Mouse (Mus musculus) layer of hippocampus, adult 18-20 months (tissue): Measurements from ENCODE around the gene Pgap2. TPM values are rescaled to one million over a fixed set of nuclear protein-coding genes. Genes with fewer than 3 reads are reported as not detected.
A peak's percentile ranks its signal among the peaks of the same experiment; 100 is the strongest.
"Not testable (repeated sequence)": the region's sequence is repeated elsewhere in the genome, so short reads cannot be mapped to it uniquely, and the experiment has no call there.

Source experiments
- DNase-seq, 2 experiments: peaks; one replicate each; pipeline ENCODE4 v3.0.0; 2022; ENCODE audit warnings: low spot score in 2 of 2
- total RNA-seq, 2 experiments: library from RNA; stranded (reverse); gene quantifications; 2 replicates each; pipeline ENCODE4 v1.2.3; 2021

Gene Pgap2
- total RNA-seq, 2 experiments from 2014 or later = 27.8 to 29.5 TPM

- DNase-seq = not testable (repeated sequence)
Observed at GRCm38 (mm10) chr7:102266021-102266400, 56.0 kb downstream of the Pgap2 start.

GRCm38 (mm10) chr7:102266401-102267042 lies 56.5 kb downstream of the Pgap2 start:
- no peak for DNase-seq

- peak; percentile 91 to 96 for DNase-seq
Observed at GRCm38 (mm10) chr7:102267113-102267579, 57.1 kb downstream of the Pgap2 start.

DNA sequence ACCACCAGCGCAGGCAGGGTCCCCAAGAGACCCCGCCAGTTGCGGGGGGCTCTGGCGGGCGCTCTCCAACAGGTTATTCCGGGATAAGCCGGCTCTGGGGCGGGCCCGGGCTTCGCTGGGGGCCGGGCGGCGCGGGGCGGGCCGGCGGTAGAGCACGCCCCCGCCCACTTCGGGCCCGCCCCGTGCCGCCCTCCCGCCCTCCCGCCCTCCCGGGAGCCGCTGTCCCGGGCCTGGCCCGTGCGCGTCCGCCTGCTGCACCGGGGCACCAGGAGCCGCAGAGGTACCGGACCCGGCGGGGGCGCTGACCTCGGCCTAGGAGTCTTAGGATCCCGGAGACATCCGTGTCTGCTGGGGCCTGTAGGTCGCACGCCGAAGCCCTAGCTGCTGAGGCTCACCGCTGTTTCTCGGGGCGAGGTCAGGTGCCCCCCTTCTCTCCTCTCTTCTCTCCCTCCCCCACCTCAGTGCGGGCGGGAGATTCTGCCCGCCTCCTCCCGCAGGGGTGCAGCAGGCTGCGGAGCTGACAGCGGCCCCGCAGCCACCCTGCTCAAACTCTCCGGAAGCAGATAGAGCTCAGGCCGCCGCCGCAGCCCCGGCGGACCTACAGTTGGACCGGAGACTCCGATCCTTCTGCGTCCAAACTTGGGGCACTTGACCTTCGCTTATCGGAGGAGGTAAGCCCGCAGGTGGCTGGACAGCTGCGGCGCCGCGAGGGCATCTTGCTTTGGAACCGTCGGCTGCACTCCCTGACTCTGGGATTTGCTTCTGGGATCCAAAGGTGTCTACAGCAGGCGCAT lies 57.8 kb downstream of the Pgap2 start, which contains the start of gene Stim1:
Gene Stim1, plus strand, starts transcription at position 206 of the 794 bp plus-strand sequence.
- DNase-seq = peak in 1 of 2 experiments; percentile 38

DNA sequence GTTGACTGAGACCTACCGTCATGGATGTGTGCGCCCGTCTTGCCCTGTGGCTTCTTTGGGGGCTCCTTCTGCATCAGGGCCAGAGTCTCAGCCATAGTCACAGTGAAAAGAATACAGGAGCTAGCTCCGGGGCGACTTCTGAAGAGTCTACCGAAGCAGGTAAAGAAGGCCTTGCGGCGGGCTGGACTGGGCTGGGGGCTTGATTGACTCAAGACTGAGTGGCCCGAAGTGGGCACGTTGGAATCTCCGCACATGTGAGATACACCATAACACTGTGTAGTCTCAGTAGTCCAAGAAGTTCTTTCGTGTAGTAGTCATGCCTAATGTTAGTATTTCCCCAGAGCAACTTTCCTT lies 58.4 kb downstream of the Pgap2 start:
- DNase-seq = no peak

- no peak for DNase-seq
Observed at GRCm38 (mm10) chr7:102272422-102272948, 62.5 kb downstream of the Pgap2 start.

DNA sequence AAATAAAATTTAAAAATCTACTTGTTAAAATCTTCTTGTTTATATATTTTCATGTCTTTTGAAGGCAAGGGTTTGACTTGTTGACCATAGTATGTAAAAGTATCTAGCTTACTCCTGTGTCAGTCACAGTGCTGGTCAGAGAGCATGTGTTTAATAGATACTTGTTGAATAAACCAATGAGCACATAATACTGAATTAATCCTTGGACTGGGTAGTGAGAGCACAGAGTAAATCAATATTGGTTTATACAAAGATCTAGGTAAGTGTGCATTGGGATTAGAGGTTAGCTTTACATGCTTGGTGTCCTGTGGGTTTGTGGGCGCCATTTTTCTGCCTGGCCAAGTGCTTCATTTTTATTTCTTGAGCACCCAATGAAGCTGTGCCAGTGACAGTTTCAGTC lies 71.4 kb downstream of the Pgap2 start:
- no peak for DNase-seq

GRCm38 (mm10) chr7:102282261-102282660 lies 72.3 kb downstream of the Pgap2 start:
- DNase-seq = peak in 1 of 2 experiments; percentile 11

Other genes starting within 250 kb of the Pgap2 start
- gene Il18bp, start 191.5 kb upstream of the Pgap2 start, total RNA-seq = 1 to 10 TPM; 5.6 to 6.1 TPM
- 10 to 100 TPM; 36.5 to 40.4 TPM for gene Rnf121, start 144.7 kb upstream of the Pgap2 start, total RNA-seq
- 10 to 100 TPM; 22.4 to 27.0 TPM for gene Xndc1, start 144.7 kb upstream of the Pgap2 start, total RNA-seq
- 1 to 10 TPM; 2.0 to 3.3 TPM for gene Xntrpc, start 144.5 kb upstream of the Pgap2 start, total RNA-seq
- 1 to 10 TPM in 1 of 2 experiments, not detected in 1; 1.9 TPM for gene Trpc2, start 127.1 kb upstream of the Pgap2 start, total RNA-seq
- gene Art1, start 108.5 kb upstream of the Pgap2 start, total RNA-seq = not detected
- gene Art5, start 100.7 kb upstream of the Pgap2 start, total RNA-seq = not detected
- not detected for gene Chrna10, start 93.4 kb upstream of the Pgap2 start, total RNA-seq
- gene Nup98, start within 50 bp of the Pgap2 start, total RNA-seq = 10 to 100 TPM; 41.3 to 43.9 TPM
- gene Rhog, start 45.8 kb downstream of the Pgap2 start, total RNA-seq = 10 to 100 TPM; 27.8 to 32.9 TPM
- gene Stim1, start 57.6 kb downstream of the Pgap2 start, total RNA-seq = 10 to 100 TPM; 66.7 to 71.6 TPM
- gene Rrm1, start 231.5 kb downstream of the Pgap2 start, total RNA-seq = 10 to 100 TPM in 1 of 2 experiments, 1 to 10 TPM in 1; 9.4 to 11.4 TPM